Mouse (Mus musculus): ENCODE results near the gene Wdpcp. TPM values are rescaled to one million over a fixed set of nuclear protein-coding genes. Genes with fewer than 3 reads are reported as not detected.

Wdpcp gene
- polyA plus RNA-seq, 1 experiment from 2014 or later = 9.2 TPM

GRCm38 (mm10) chr11:21552049-21552448 lies 20.0 kb upstream of the Wdpcp start:
- DNase-seq (ENCODE audit: low spot score) = no peak
- Histone ChIP-seq H3K4me3 (no peak overlapping the region), H3K9me3 (replicated peaks) (no peaks in the 10 kb centered on the region), H3K27ac (no peak overlapping the region), H3K27me3 (ENCODE audit: low read depth, poor library complexity, severe bottlenecking) (no peaks in the 10 kb centered on the region), H3K36me3 (peaks cover 6% of the 10 kb centered on the region; the same call in 1 of the 2 replicates), H3K4me1 (no peaks in the 10 kb centered on the region)
- 85% methylated on average over 3 of the region's 3 CpGs for WGBS

DNA sequence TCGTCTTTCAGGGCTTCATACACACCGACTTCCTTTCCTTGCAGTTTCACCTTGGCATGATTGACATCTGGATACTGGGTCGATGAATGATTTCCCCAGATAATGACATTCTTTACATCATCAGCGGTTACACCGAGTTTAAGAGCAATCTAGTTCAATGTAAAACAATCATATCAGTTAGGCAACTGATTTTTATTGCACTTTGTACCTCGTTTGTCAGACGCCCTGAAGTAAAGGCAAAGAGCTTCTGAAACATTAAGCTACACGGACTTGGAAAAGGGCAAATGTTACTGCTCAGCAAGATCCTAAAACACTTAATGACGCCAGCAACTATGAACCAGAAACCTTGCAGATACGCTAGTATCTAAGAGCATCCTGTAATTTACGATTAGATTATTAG lies 12.3 kb upstream of the Wdpcp start:
- H3K4me1 ChIP-seq = no peaks in the 10 kb centered on the region
- H3K9me3 ChIP-seq (replicated peaks) = no peaks in the 10 kb centered on the region
- H3K4me3 ChIP-seq = no peak overlapping the region
- no peak overlapping the region for H3K27ac ChIP-seq
- H3K36me3 ChIP-seq = peaks cover 73% of the 10 kb centered on the region
- 92% methylated on average over 11 of the region's 11 CpGs for WGBS
- no peak for DNase-seq (ENCODE audit: low spot score)
- no peaks in the 10 kb centered on the region for H3K27me3 ChIP-seq (ENCODE audit: low read depth, poor library complexity, severe bottlenecking)

- WGBS = 93% methylated on average over 5 of the region's 5 CpGs
- Histone ChIP-seq H3K27ac (no peak overlapping the region), H3K36me3 (peaks cover 88% of the 10 kb centered on the region), H3K27me3 (ENCODE audit: low read depth, poor library complexity, severe bottlenecking) (no peaks in the 10 kb centered on the region), H3K4me3 (no peak overlapping the region), H3K9me3 (replicated peaks) (no peaks in the 10 kb centered on the region), H3K4me1 (no peaks in the 10 kb centered on the region)
- DNase-seq (ENCODE audit: low spot score) = no peak
Measured at GRCm38 (mm10) chr11:21561347-21561746, 10.7 kb upstream of the Wdpcp start.

DNA sequence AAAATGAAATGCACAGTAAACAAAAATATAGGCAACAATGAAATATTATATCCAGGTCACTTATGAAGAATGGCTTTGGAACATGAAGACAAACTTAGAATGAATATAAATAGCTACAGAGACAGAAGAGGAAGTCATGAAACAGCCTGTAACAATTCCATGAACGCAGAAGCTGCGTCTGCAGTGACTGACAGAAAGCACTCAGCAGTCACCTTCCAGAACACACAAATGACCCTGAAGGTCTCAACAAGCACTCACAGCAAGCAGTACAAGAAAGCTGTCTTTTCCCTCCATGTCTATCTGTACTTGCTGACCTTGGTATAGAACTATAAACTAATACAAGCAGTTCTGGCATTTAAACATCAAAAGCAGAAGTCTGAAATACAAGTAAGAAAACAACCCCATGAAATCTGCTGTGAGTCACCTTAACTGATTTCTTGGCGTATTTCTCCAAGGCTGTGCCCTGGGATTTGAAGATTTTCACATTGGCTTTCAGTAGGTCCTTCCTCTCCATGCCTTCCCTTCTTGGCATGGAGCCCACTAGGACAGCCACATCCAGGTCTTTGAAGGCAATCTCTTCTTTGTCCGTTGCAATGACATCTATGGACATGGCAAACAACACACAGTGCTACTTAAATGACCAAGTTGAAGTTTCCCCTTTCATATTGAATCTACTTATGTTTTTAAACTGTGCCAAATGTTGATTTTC lies 8.3 kb upstream of the Wdpcp start:
- Histone ChIP-seq H3K36me3 (peaks cover 72% of the 10 kb centered on the region), H3K27me3 (ENCODE audit: low read depth, poor library complexity, severe bottlenecking) (no peaks in the 10 kb centered on the region), H3K4me3 (no peak overlapping the region), H3K4me1 (no peaks in the 10 kb centered on the region), H3K27ac (no peak overlapping the region), H3K9me3 (replicated peaks) (no peaks in the 10 kb centered on the region)
- DNase-seq (ENCODE audit: low spot score) = no peak
- WGBS = 95% methylated on average over 4 of the region's 4 CpGs

- no peak for DNase-seq (ENCODE audit: low spot score)
- no peaks in the 10 kb centered on the region for H3K4me1 ChIP-seq
- H3K9me3 ChIP-seq (replicated peaks) = no peaks in the 10 kb centered on the region
- no peaks in the 10 kb centered on the region for H3K27me3 ChIP-seq (ENCODE audit: low read depth, poor library complexity, severe bottlenecking)
- H3K36me3 ChIP-seq = peaks cover 61% of the 10 kb centered on the region
- no peak overlapping the region for H3K4me3 ChIP-seq
- WGBS = 85% methylated on average over 9 of the region's 9 CpGs
- no peak overlapping the region for H3K27ac ChIP-seq
Measured at GRCm38 (mm10) chr11:21564681-21565405, 7.2 kb upstream of the Wdpcp start.

DNA sequence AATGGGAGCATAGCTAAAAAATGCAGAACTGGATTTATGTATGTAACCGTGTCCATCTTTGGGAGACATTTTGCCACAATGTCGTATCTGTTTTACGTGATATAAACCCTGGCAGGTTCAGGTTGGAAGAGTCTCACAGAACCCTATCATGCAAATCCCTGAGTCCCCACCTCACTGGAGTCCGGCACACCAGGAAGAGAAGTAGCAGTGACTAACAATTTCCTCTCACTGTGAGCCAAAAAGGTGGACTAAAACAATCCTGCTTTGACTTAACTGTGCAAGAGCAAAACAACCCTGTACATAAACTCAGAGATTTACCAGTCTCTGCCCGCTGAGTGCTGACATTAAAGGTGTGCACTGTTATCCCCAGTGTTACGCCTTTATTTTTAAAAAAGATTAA lies 5.1 kb upstream of the Wdpcp start:
- no peaks in the 10 kb centered on the region for H3K27me3 ChIP-seq (ENCODE audit: low read depth, poor library complexity, severe bottlenecking)
- 94% methylated on average over 6 of the region's 6 CpGs for WGBS
- H3K27ac ChIP-seq = no peak overlapping the region
- peaks cover 11% of the 10 kb centered on the region for H3K4me1 ChIP-seq
- no peak for DNase-seq (ENCODE audit: low spot score)
- H3K4me3 ChIP-seq = no peak overlapping the region
- no peaks in the 10 kb centered on the region for H3K9me3 ChIP-seq (replicated peaks)
- H3K36me3 ChIP-seq = peaks cover 43% of the 10 kb centered on the region

- H3K9me3 ChIP-seq (replicated peaks) = no peaks in the 10 kb centered on the region
- no peak for DNase-seq (ENCODE audit: low spot score)
- H3K27ac ChIP-seq = no peak overlapping the region
- 88% methylated on average over 1 of the region's 1 CpGs for WGBS
- no peaks in the 10 kb centered on the region for H3K27me3 ChIP-seq (ENCODE audit: low read depth, poor library complexity, severe bottlenecking)
- peaks cover 38% of the 10 kb centered on the region for H3K36me3 ChIP-seq
- H3K4me1 ChIP-seq = peaks cover 14% of the 10 kb centered on the region
- H3K4me3 ChIP-seq = no peak overlapping the region
Measured at GRCm38 (mm10) chr11:21567733-21568132, 4.3 kb upstream of the Wdpcp start.

- WGBS = 81% methylated on average over 5 of the region's 5 CpGs
- peaks cover 18% of the 10 kb centered on the region for H3K4me1 ChIP-seq
- H3K27me3 ChIP-seq (ENCODE audit: low read depth, poor library complexity, severe bottlenecking) = no peaks in the 10 kb centered on the region
- DNase-seq (ENCODE audit: low spot score) = no peak
- H3K36me3 ChIP-seq = peaks cover 27% of the 10 kb centered on the region
- no peaks in the 10 kb centered on the region for H3K9me3 ChIP-seq (replicated peaks)
- H3K4me3 ChIP-seq = no peak overlapping the region
- no peak overlapping the region for H3K27ac ChIP-seq
Measured at GRCm38 (mm10) chr11:21569002-21569401, 3.0 kb upstream of the Wdpcp start.

DNA sequence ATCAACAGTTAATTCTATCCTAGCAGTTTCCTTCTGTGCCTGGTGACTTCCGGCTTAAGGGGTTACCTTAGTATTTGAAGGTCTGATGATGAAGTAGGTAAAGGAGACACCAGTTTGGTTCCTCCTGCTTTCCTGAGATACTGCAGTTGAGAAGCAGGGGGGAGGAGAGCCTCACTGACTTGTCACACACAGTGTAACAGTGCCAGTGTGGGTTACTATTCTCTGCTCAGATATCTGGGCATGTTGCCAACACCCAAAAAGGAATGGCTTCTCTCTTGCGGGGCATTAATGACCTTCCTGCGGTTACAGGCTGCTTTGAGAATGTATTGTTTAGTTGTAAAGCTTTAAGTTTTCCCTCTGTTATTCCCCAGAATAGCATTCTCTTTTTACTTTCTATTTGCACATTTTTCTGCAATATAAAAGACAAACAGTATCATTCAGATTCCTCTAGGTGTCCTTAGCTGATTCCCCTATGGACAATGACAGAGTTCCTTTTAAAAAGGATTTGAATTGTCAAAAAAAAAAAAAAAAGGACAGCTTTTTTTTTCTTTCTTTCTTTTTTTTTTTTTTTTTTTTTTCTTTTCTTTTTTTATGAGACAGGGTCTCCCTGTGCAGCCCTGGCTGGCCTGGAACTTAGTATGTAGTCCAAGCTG lies 2.5 kb upstream of the Wdpcp start:
- WGBS = 93% methylated on average over 3 of the region's 3 CpGs
- H3K4me3 ChIP-seq = no peak overlapping the region
- no peak for DNase-seq (ENCODE audit: low spot score)

DNA sequence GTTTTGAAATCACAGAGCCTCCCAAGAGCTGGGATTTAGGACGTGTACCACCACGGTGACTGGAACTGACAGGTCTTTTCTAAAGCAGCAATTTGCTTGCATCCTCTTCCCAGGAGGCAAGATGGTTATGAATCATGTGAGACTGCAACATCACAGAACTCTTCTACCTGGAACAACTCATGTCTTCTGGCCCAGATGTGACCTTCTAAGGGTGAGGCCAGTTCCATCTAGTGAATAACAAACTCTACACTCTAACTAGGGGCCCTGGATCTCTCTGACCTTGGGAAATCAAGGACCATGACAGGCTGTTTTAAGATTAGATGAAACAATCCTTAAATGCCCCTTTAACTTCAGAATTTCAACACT lies 1.9 kb upstream of the Wdpcp start:
- 0 out of 2 replicates have a peak overlapping the region, but pooled peaks have one; percentile 82 for H3K4me3 ChIP-seq
- no peak for DNase-seq (ENCODE audit: low spot score)

More for the DNA sequence above, 2.5 kb upstream of the Wdpcp start:
- Histone ChIP-seq H3K36me3 (peaks cover 24% of the 10 kb centered on the region), H3K27ac (no peak overlapping the region), H3K4me1 (peaks cover 18% of the 10 kb centered on the region), H3K9me3 (replicated peaks) (no peaks in the 10 kb centered on the region), H3K27me3 (ENCODE audit: low read depth, poor library complexity, severe bottlenecking) (no peaks in the 10 kb centered on the region)

GRCm38 (mm10) chr11:21570973-21571372 lies 1.1 kb upstream of the Wdpcp start:
- WGBS = 12% methylated on average over 10 of the region's 10 CpGs
- Histone ChIP-seq H3K27ac (peak overlapping the region; percentile 87), H3K36me3 (peaks cover 11% of the 10 kb centered on the region), H3K9me3 (replicated peaks) (no peaks in the 10 kb centered on the region), H3K4me3 (peak overlapping the region; percentile 82), H3K4me1 (peaks cover 18% of the 10 kb centered on the region), H3K27me3 (ENCODE audit: low read depth, poor library complexity, severe bottlenecking) (no peaks in the 10 kb centered on the region)
- no peak for DNase-seq (ENCODE audit: low spot score)

More for the DNA sequence above, 1.9 kb upstream of the Wdpcp start:
- 90% methylated on average over 2 of the region's 2 CpGs for WGBS
- peaks cover 18% of the 10 kb centered on the region for H3K4me1 ChIP-seq
- no peak overlapping the region for H3K27ac ChIP-seq
- H3K36me3 ChIP-seq = peaks cover 19% of the 10 kb centered on the region
- no peaks in the 10 kb centered on the region for H3K9me3 ChIP-seq (replicated peaks)
- H3K27me3 ChIP-seq (ENCODE audit: low read depth, poor library complexity, severe bottlenecking) = no peaks in the 10 kb centered on the region

GRCm38 (mm10) chr11:21581472-21581871 lies 9.4 kb downstream of the Wdpcp start:
- H3K9me3 ChIP-seq (replicated peaks) = no peaks in the 10 kb centered on the region
- 80% methylated on average over 7 of the region's 7 CpGs for WGBS
- no peak overlapping the region for H3K27ac ChIP-seq
- no peak for DNase-seq (ENCODE audit: low spot score)
- 0 out of 2 replicates have a peak, but pooled peaks cover 2% of the 10 kb centered on the region for H3K4me1 ChIP-seq
- no peaks in the 10 kb centered on the region for H3K27me3 ChIP-seq (ENCODE audit: low read depth, poor library complexity, severe bottlenecking)
- H3K4me3 ChIP-seq = no peak overlapping the region
- no peaks in the 10 kb centered on the region for H3K36me3 ChIP-seq

- WGBS = 64% methylated on average over 1 of the region's 1 CpGs
- DNase-seq (ENCODE audit: low spot score) = no peak
- Histone ChIP-seq H3K27me3 (ENCODE audit: low read depth, poor library complexity, severe bottlenecking) (no peaks in the 10 kb centered on the region), H3K36me3 (no peaks in the 10 kb centered on the region), H3K9me3 (replicated peaks) (no peaks in the 10 kb centered on the region), H3K4me1 (0 out of 2 replicates have a peak, but pooled peaks cover 2% of the 10 kb centered on the region), H3K27ac (no peak overlapping the region), H3K4me3 (no peak overlapping the region)
Measured at GRCm38 (mm10) chr11:21583286-21583685, 11.3 kb downstream of the Wdpcp start.
